Mouse (Mus musculus) kidney, embryonic 14.5 days (tissue): ENCODE results near the gene Slc25a31. TPM values are rescaled to one million over a fixed set of nuclear protein-coding genes. Genes with fewer than 3 reads are reported as not detected.

Source experiments
- ATAC-seq: fragments of 200-750 bp; cut with Nextera tagmentation; 2 replicates; pipeline ENCODE4 v1.8.0; 2017; ENCODE audit warnings: moderate number of reproducible peaks, mild to moderate bottlenecking, moderate TSS enrichment, moderate library complexity; ENCODE audit not compliant: low FRiP score, low TSS enrichment
- H3K27ac ChIP-seq: fragments of 300-500 bp; sonication (generic); 2 replicates; pipeline ENCODE4 v1.5.1; 2014; ENCODE audit warnings: low read depth, mild to moderate bottlenecking, low read length, moderate library complexity, mixed read lengths
- H3K27me3 ChIP-seq: fragments of 300-500 bp; sonication (generic); 2 replicates; pipeline ENCODE4 v1.6.1; 2014; ENCODE audit warnings: mild to moderate bottlenecking, low read length; ENCODE audit not compliant: control insufficient read depth, insufficient read depth
- H3K36me3 ChIP-seq: fragments of 300-500 bp; sonication (generic); 2 replicates; pipeline ENCODE4 v1.6.1; 2014; ENCODE audit warnings: low read length, mixed read lengths; ENCODE audit not compliant: control insufficient read depth, insufficient read depth
- H3K4me1 ChIP-seq: fragments of 300-500 bp; sonication (generic); 2 replicates; pipeline ENCODE4 v1.6.1; 2014; ENCODE audit warnings: low read length, mixed read lengths; ENCODE audit not compliant: control insufficient read depth, insufficient read depth
- H3K4me2 ChIP-seq: fragments of 300-500 bp; sonication (generic); replicated peaks from 2 replicates; pipeline ENCODE4 v1.6.1; 2014; ENCODE audit warnings: low read depth, mild to moderate bottlenecking, low read length
- H3K4me3 ChIP-seq: fragments of 300-500 bp; sonication (generic); 2 replicates; pipeline ENCODE4 v1.5.1; 2014; ENCODE audit warnings: mild to moderate bottlenecking, low read length
- H3K9ac ChIP-seq: fragments of 300-500 bp; sonication (generic); 2 replicates; pipeline ENCODE4 v1.6.1; 2014; ENCODE audit warnings: low read depth, mild to moderate bottlenecking, low read length, moderate library complexity
- H3K9me3 ChIP-seq: fragments of 300-500 bp; sonication (generic); 2 replicates; pipeline ENCODE4 v1.6.1; 2016; ENCODE audit warnings: low read length; ENCODE audit not compliant: control insufficient read depth
- WGBS: fragments of 180-500 bp; shearing (Covaris S2); extraction: QIAGEN DNeasy Blood & Tissue Kit; methylation state at CpG from one replicate; pipeline ENCODE4 v1.1.7; 2014; 5-methylcytosine and 5-hydroxymethylcytosine counted together
- polyA plus RNA-seq: library from polyadenylated mRNA; unstranded; fragments of >200 nt; fragmentation: Nextera tagmentation; extraction: Ambion mirVana; gene quantifications from 2 replicates; pipeline ENCODE4 v1.2.1, GENCODE M21; 2014

Slc25a31 gene
- 0.28 TPM in 1 of 2 replicates, not detected in the other for polyA plus RNA-seq

GRCm38 (mm10) chr3:40708655-40709054 is at the start of gene Slc25a31:
TSS of gene Slc25a31 (plus strand) at chr3:40708855.
- WGBS: 93% methylated on average over 30 of the region's 30 CpGs
- H3K9ac ChIP-seq: no peak within 1 kb of the TSS
- no peak within 1 kb of the TSS for H3K27ac ChIP-seq
- H3K4me1 ChIP-seq: no peaks in the 10 kb centered on the region
- no peaks in the 10 kb centered on the region for H3K36me3 ChIP-seq
- no peak within 1 kb of the TSS for H3K4me3 ChIP-seq
- no peak for ATAC-seq
- no peaks in the 10 kb centered on the region for H3K27me3 ChIP-seq
- H3K4me2 ChIP-seq: no peak within 1 kb of the TSS
- H3K9me3 ChIP-seq: peaks cover 7% of the 10 kb centered on the region; the same call in 1 of the 2 replicates

- Histone ChIP-seq H3K4me3 (no peak overlapping the region), H3K9me3 (no peaks in the 10 kb centered on the region), H3K27ac (no peak overlapping the region), H3K9ac (no peak overlapping the region), H3K27me3 (no peaks in the 10 kb centered on the region), H3K4me2 (no peak overlapping the region), H3K36me3 (peaks cover 4% of the 10 kb centered on the region; the same call in 1 of the 2 replicates), H3K4me1 (no peaks in the 10 kb centered on the region)
- 92% methylated on average over 2 of the region's 2 CpGs for WGBS
- ATAC-seq: no peak
Measured at GRCm38 (mm10) chr3:40660231-40660630, 48.4 kb upstream of the Slc25a31 start.

GRCm38 (mm10) chr3:40666109-40666508 is 42.5 kb upstream of the Slc25a31 start:
- Histone ChIP-seq H3K27ac (no peak overlapping the region), H3K9me3 (no peaks in the 10 kb centered on the region), H3K4me2 (no peak overlapping the region), H3K9ac (no peak overlapping the region), H3K36me3 (peaks cover 2% of the 10 kb centered on the region; the same call in 1 of the 2 replicates), H3K4me1 (no peaks in the 10 kb centered on the region), H3K27me3 (no peaks in the 10 kb centered on the region), H3K4me3 (no peak overlapping the region)
- no peak for ATAC-seq
- WGBS: 98% methylated on average over 4 of the region's 4 CpGs

GRCm38 (mm10) chr3:40666861-40667719 is 41.6 kb upstream of the Slc25a31 start:
- Histone ChIP-seq H3K27me3 (no peaks in the 10 kb centered on the region), H3K4me3 (no peak overlapping the region), H3K9me3 (no peaks in the 10 kb centered on the region), H3K27ac (no peak overlapping the region), H3K4me1 (no peaks in the 10 kb centered on the region), H3K9ac (no peak overlapping the region), H3K36me3 (peaks cover 2% of the 10 kb centered on the region; the same call in 1 of the 2 replicates), H3K4me2 (no peak overlapping the region)
- no peak for ATAC-seq
- 61% methylated on average over 8 of the region's 8 CpGs for WGBS

GRCm38 (mm10) chr3:40668889-40669288 is 39.8 kb upstream of the Slc25a31 start:
- 82% methylated on average over 6 of the region's 6 CpGs for WGBS
- no peaks in the 10 kb centered on the region for H3K4me1 ChIP-seq
- ATAC-seq: no peak

GRCm38 (mm10) chr3:40669395-40669794 is 39.3 kb upstream of the Slc25a31 start:
- no peak overlapping the region for H3K4me2 ChIP-seq
- no peaks in the 10 kb centered on the region for H3K27me3 ChIP-seq
- H3K9me3 ChIP-seq: no peaks in the 10 kb centered on the region
- H3K36me3 ChIP-seq: peaks cover 2% of the 10 kb centered on the region; the same call in 1 of the 2 replicates
- no peak overlapping the region for H3K4me3 ChIP-seq
- WGBS: 92% methylated on average over 3 of the region's 3 CpGs
- no peak overlapping the region for H3K27ac ChIP-seq
- no peaks in the 10 kb centered on the region for H3K4me1 ChIP-seq
- ATAC-seq: no peak
- no peak overlapping the region for H3K9ac ChIP-seq

More at GRCm38 (mm10) chr3:40668889-40669288, 39.8 kb upstream of the Slc25a31 start:
- H3K9me3 ChIP-seq: no peaks in the 10 kb centered on the region
- H3K4me2 ChIP-seq: no peak overlapping the region
- H3K9ac ChIP-seq: no peak overlapping the region
- H3K4me3 ChIP-seq: no peak overlapping the region
- peaks cover 2% of the 10 kb centered on the region; the same call in 1 of the 2 replicates for H3K36me3 ChIP-seq
- H3K27me3 ChIP-seq: no peaks in the 10 kb centered on the region
- H3K27ac ChIP-seq: no peak overlapping the region

- WGBS: 74% methylated on average over 1 of the region's 1 CpGs
- Histone ChIP-seq H3K4me3 (no peak overlapping the region), H3K9me3 (no peaks in the 10 kb centered on the region), H3K36me3 (no peaks in the 10 kb centered on the region; the same call in 1 of the 2 replicates), H3K9ac (no peak overlapping the region), H3K4me1 (no peaks in the 10 kb centered on the region), H3K27ac (no peak overlapping the region), H3K27me3 (no peaks in the 10 kb centered on the region), H3K4me2 (no peak overlapping the region)
- no peak for ATAC-seq
Measured at GRCm38 (mm10) chr3:40673515-40673914, 35.1 kb upstream of the Slc25a31 start.

- Histone ChIP-seq H3K36me3 (no peaks in the 10 kb centered on the region; the same call in 1 of the 2 replicates), H3K9me3 (no peaks in the 10 kb centered on the region), H3K4me3 (no peak overlapping the region), H3K9ac (no peak overlapping the region), H3K4me1 (no peaks in the 10 kb centered on the region), H3K27ac (no peak overlapping the region), H3K27me3 (no peaks in the 10 kb centered on the region), H3K4me2 (no peak overlapping the region)
- WGBS: 70% methylated on average over 8 of the region's 8 CpGs
- no peak for ATAC-seq
Measured at GRCm38 (mm10) chr3:40674873-40675405, 33.7 kb upstream of the Slc25a31 start.

GRCm38 (mm10) chr3:40678856-40679255 is 29.8 kb upstream of the Slc25a31 start:
- Histone ChIP-seq H3K4me1 (no peaks in the 10 kb centered on the region), H3K27ac (no peak overlapping the region), H3K4me3 (no peak overlapping the region), H3K9me3 (no peaks in the 10 kb centered on the region), H3K27me3 (no peaks in the 10 kb centered on the region), H3K36me3 (peaks cover 3% of the 10 kb centered on the region; the same call in 1 of the 2 replicates), H3K4me2 (no peak overlapping the region), H3K9ac (no peak overlapping the region)
- 64% methylated on average over 1 of the region's 1 CpGs for WGBS
- no peak for ATAC-seq
